Mouse (Mus musculus) cortical plate, adult 2 months (tissue): ENCODE data around the gene Rnf212. TPM values are rescaled to one million over a fixed set of nuclear protein-coding genes. Genes with fewer than 3 reads are reported as not detected.
A peak's percentile ranks its signal among the peaks of the same experiment; 100 is the strongest.

Experiments used
- H3K27ac ChIP-seq: fragments of 200-500 bp; 2 replicates; pipeline ENCODE4 v1.5.1; 2012; ENCODE audit warnings: low read length, control low read depth, inconsistent platforms; ENCODE audit not compliant: insufficient read depth
- H3K4me1 ChIP-seq: fragments of 200-500 bp; 2 replicates; pipeline ENCODE4 v1.6.1; 2011; ENCODE audit warnings: low read length; ENCODE audit not compliant: control insufficient read depth, insufficient read depth
- H3K4me3 ChIP-seq: fragments of 200-500 bp; 2 replicates; pipeline ENCODE4 v1.5.1; 2011; ENCODE audit warnings: mild to moderate bottlenecking, low read length, control low read depth; ENCODE audit not compliant: insufficient read depth
- CTCF ChIP-seq: fragments of 200-500 bp; IDR thresholded peaks from 2 replicates; pipeline ENCODE4 v1.5.1; 2011; ENCODE audit warnings: mild to moderate bottlenecking, control low read depth, low read length; ENCODE audit not compliant: insufficient read depth; ENCODE audit errors: extremely low read depth
- POLR2A ChIP-seq: fragments of 200-500 bp; IDR thresholded peaks from 2 replicates; pipeline ENCODE4 v1.6.1; 2011; ENCODE audit warnings: mild to moderate bottlenecking, low read length, control low read depth; ENCODE audit not compliant: insufficient read depth; ENCODE audit errors: extremely low read depth
- polyA plus RNA-seq: library from polyadenylated mRNA; depleted of rRNA; stranded (reverse); fragments of >200 nt; gene quantifications from 2 replicates; pipeline ENCODE4 v1.2.3, GENCODE M21; 2012

Gene Rnf212
- polyA plus RNA-seq, 1 experiment = not detected

- H3K4me3 ChIP-seq = no peak overlapping the region
- no peaks in the 10 kb centered on the region for H3K4me1 ChIP-seq
- TF ChIP-seq CTCF = no peak
- TF ChIP-seq POLR2A = no peak
- no peak overlapping the region for H3K27ac ChIP-seq
Observed at GRCm38 (mm10) chr5:108700346-108700745, 74.4 kb downstream of the Rnf212 start.

- H3K27ac ChIP-seq = 0 out of 2 replicates have a peak overlapping the region, but pooled peaks have one; percentile 63
Observed at GRCm38 (mm10) chr5:108697341-108697753, 77.4 kb downstream of the Rnf212 start.

GRCm38 (mm10) chr5:108696542-108696941 is 78.2 kb downstream of the Rnf212 start:
- H3K4me3 ChIP-seq = no peak overlapping the region
- no peak for TF ChIP-seq POLR2A
- TF ChIP-seq CTCF = no peak
- no peaks in the 10 kb centered on the region; the same call in 1 of the 2 replicates for H3K4me1 ChIP-seq
- no peak overlapping the region for H3K27ac ChIP-seq

More at GRCm38 (mm10) chr5:108697341-108697753, 77.4 kb downstream of the Rnf212 start:
- Histone ChIP-seq H3K4me3 (no peak overlapping the region), H3K4me1 (no peaks in the 10 kb centered on the region; the same call in 1 of the 2 replicates)
- TF ChIP-seq CTCF = no peak
- TF ChIP-seq POLR2A = no peak

GRCm38 (mm10) chr5:108695861-108696260 is 78.9 kb downstream of the Rnf212 start:
- Histone ChIP-seq H3K27ac (no peak overlapping the region), H3K4me3 (no peak overlapping the region), H3K4me1 (no peaks in the 10 kb centered on the region; the same call in 1 of the 2 replicates)
- TF ChIP-seq CTCF (no peak), POLR2A (no peak)

DNA sequence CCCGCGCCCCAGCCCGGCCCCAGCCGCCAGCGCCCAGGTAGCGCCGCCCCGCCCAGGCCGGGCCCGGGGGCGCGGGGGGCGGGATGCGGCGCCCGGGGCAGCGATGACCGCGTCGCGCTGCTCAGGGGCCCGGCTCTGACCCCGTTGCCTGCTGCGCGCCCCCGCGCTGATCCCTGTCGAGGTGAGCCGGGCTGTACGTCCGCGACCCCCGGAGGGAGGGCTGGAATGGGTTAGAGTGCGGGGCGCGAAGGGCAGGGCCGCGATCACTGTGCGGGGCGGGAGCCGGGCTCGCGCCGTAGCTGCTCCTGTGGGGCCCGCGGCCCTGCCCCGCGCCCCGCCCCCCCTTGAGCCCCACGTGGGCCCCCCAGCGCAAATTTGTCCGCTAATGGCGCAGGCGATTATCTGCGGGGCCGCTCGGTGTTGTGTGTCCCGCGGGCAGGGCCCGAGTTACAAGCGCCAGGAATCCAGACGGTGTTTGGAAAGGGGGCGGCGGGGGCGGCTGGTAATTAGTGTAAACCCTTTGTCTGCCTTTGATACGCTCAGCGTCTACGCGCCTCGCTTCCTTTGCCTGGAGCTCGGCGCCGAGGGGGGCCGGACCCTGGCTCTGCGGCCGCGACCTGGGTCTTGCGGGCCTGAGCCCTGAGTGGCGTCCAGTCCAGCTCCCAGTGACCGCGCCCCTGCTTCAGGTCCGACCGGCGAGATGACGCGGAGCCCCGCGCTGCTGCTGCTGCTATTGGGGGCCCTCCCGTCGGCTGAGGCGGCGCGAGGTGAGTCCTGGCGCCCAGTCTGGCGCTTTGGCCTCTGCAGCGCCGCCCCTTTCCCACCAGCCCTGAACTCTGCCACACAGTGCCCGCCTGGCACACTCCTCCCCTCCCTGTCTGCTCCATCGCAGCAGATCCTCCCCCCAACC is 80.2 kb downstream of the Rnf212 start:
- Histone ChIP-seq H3K4me1 (no peaks in the 10 kb centered on the region; the same call in 1 of the 2 replicates), H3K27ac (no peak overlapping the region), H3K4me3 (peak overlapping the region; percentile 33)
- no peak for TF ChIP-seq CTCF
- TF ChIP-seq POLR2A = no peak

- Histone ChIP-seq H3K4me3 (peak overlapping the region; percentile 33), H3K27ac (no peak overlapping the region), H3K4me1 (no peaks in the 10 kb centered on the region; the same call in 1 of the 2 replicates)
- TF ChIP-seq CTCF = no peak
- TF ChIP-seq POLR2A = no peak
Observed at GRCm38 (mm10) chr5:108693872-108694288, 80.9 kb downstream of the Rnf212 start.

DNA sequence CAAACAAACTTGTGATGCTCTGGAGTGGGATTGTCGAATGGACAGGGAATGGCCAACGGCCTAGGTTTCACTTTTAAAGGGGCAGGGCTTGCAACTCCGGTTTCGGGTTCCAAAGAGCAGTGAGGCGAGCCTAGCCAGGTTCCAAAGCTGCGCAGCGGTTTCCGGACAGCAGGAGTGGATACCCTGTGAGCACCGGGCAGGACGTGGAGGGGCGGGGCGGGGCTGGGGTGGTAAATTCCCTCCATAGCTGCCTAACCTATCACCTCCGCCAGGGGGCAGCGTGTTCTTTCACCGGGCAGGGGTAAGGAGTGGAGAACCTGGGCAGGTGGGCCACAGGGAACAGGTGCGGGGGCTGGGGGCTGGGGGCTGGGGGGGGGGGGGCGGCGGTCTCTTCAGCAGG is 82.5 kb downstream of the Rnf212 start, which contains the start of gene Fgfrl1:
TSS of gene Fgfrl1 (plus strand) at position 112 of the 400 bp plus-strand sequence.
- H3K4me1 ChIP-seq = no peaks in the 10 kb centered on the region; the same call in 1 of the 2 replicates
- TF ChIP-seq POLR2A (no peak), CTCF (0 out of 2 replicates have a peak, but pooled peaks have one; percentile 10)
- H3K27ac ChIP-seq = no peak within 1 kb of the TSS
- H3K4me3 ChIP-seq = peak within 1 kb of the TSS; percentile 16

DNA sequence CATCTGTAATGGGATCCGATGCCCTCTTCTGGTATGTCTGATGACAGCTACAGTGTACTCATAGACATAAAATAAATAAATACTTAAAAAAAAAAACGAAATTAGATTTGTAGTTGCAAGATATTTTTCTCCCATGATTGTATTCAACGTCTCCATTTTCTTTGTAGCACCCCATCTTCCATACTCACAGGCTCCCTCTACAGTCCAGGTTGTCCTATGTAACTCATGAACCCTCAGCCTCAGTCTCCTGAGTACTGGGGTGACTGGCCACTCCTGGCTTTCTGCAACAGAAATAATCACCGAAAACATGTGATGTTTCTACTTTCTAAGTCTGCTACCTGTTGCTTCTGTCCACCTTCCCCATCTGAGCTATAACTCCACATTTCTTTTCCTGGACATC is 83.6 kb downstream of the Rnf212 start:
- no peaks in the 10 kb centered on the region; the same call in 1 of the 2 replicates for H3K4me1 ChIP-seq
- no peak overlapping the region for H3K4me3 ChIP-seq
- TF ChIP-seq CTCF (no peak), POLR2A (no peak)
- H3K27ac ChIP-seq = no peak overlapping the region

- TF ChIP-seq POLR2A (no peak), CTCF (no peak)
- Histone ChIP-seq H3K4me3 (no peak overlapping the region), H3K4me1 (no peaks in the 10 kb centered on the region; the same call in 1 of the 2 replicates), H3K27ac (no peak overlapping the region)
Observed at GRCm38 (mm10) chr5:108689091-108689490, 85.7 kb downstream of the Rnf212 start.
